In the genomic region with DNA sequence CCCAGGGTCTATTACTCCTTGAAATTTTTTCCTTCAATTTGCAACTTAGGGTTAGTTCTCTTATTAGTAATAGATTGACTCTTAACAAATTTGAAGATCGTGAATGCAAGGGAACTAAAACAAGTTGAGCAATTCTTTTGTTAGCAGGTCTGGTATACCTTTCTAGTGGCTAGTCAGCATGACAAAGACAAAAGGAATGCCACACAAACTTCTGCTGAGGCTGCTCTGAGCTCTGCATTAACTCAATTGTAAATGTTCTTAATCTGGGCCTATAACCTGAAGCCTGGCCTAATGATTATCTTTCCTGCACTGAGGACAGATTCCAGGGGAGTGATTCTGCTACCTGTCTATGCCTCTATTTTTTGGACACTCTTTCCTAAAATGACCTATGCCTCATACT, we compare ENCODE assay signal across 17 mouse cellular contexts.
"Had no signal": no experiment of that assay in that cellular context is flagged by ENCODE, and none has a peak within 500 bp of the region (broad histone marks: within the 10 kb centered on the region; RNA-seq: fewer than 3 reads in every experiment).

No protein-coding gene starts in this region.

- ATAC-seq: liver, embryonic 12.5 days; liver, postnatal 0 days; lung, postnatal 0 days; midbrain, embryonic 13.5 days; midbrain, embryonic 15.5 days; midbrain, embryonic 16.5 days had no signal

- DNase-seq: left cerebral cortex, postnatal 4 days; liver; liver, embryonic 13.5 days; liver, postnatal 0 days; lung, adult 18-20 months; lung, adult 2 months; lung, embryonic 14.5 days; lung, postnatal 10 days; lung, postnatal 14 days; lung, postnatal 36 days; lung, postnatal 4 days; midbrain, embryonic 14.5 days had no signal
